Mouse (Mus musculus) liver, embryonic 13.5 days (tissue): Measurements from ENCODE around the gene Eif5a. TPM values are rescaled to one million over a fixed set of nuclear protein-coding genes. Genes with fewer than 3 reads are reported as not detected.
A peak's percentile ranks its signal among the peaks of the same experiment; 100 is the strongest.

Experiments
- ATAC-seq: fragments of 200-750 bp; cut with Nextera tagmentation; 2 replicates; pipeline ENCODE4 v1.8.0; 2017; ENCODE audit warnings: low read depth, mild to moderate bottlenecking, moderate number of reproducible peaks, moderate library complexity
- DNase-seq: peaks from one replicate; pipeline ENCODE4 v3.0.0; 2022
- H3K27ac ChIP-seq: fragments of 300-500 bp; sonication (generic); 2 replicates; pipeline ENCODE4 v1.5.1; 2015; ENCODE audit warnings: moderate library complexity, mild to moderate bottlenecking, inconsistent platforms
- H3K27me3 ChIP-seq: fragments of 300-500 bp; sonication (generic); 2 replicates; pipeline ENCODE4 v1.6.1; 2015; ENCODE audit warnings: mild to moderate bottlenecking, inconsistent platforms
- H3K36me3 ChIP-seq: fragments of 300-500 bp; sonication (generic); 2 replicates; pipeline ENCODE4 v1.6.1; 2015; ENCODE audit warnings: mild to moderate bottlenecking, inconsistent platforms
- H3K4me1 ChIP-seq: fragments of 300-500 bp; sonication (generic); replicated peaks from 2 replicates; pipeline ENCODE4 v1.6.1; 2015; ENCODE audit warnings: inconsistent platforms
- H3K4me2 ChIP-seq: fragments of 300-500 bp; sonication (generic); 2 replicates; pipeline ENCODE4 v1.6.1; 2015; ENCODE audit warnings: inconsistent platforms, mild to moderate bottlenecking, moderate library complexity
- H3K4me3 ChIP-seq: fragments of 300-500 bp; sonication (generic); replicated peaks from 2 replicates; pipeline ENCODE4 v1.5.1; 2015; ENCODE audit warnings: mild to moderate bottlenecking, inconsistent platforms
- H3K9ac ChIP-seq: fragments of 300-500 bp; sonication (generic); 2 replicates; pipeline ENCODE4 v1.6.1; 2015; ENCODE audit warnings: mild to moderate bottlenecking, inconsistent platforms
- H3K9me3 ChIP-seq: fragments of 300-500 bp; sonication (generic); replicated peaks from 2 replicates; pipeline ENCODE4 v1.6.1; 2016; ENCODE audit warnings: inconsistent platforms
- WGBS: fragments of 180-500 bp; shearing (Covaris S2); methylation state at CpG from one replicate; pipeline ENCODE4 v1.1.7; 2015; ENCODE audit not compliant: insufficient replicate concordance; 5-methylcytosine and 5-hydroxymethylcytosine counted together
- polyA plus RNA-seq: library from polyadenylated mRNA; unstranded; fragments of >200 nt; fragmentation: Nextera tagmentation; extraction: Ambion mirVana; gene quantifications from 2 replicates; pipeline ENCODE4 v1.2.1, GENCODE M21; 2015

Gene Eif5a
- polyA plus RNA-seq, 1 experiment from 2014 or later, result 1,847 TPM

DNA sequence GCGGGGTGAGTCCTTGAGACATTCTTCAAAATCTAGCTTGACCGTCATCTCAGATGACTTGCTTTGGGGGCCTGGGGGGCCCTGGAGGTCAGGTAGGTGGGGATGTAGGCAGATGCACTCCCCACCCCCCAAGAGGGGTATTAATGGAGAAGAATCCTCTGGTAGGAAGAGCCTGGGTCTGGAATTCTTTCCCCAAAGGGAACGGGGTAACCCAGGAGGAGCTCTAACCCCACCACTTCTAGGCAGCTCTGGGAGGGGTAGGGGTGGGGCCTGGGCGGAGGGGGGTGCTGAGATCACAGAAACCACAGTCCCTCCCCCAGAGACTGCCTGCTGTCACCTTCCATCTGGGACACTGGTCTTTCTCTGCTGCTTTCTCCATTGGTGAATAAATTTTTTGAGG, 26.5 kb downstream of the Eif5a start, which contains the start of gene Acap1:
Gene Acap1 (minus strand): TSS at position 249 of the 400 bp plus-strand sequence.
- ATAC-seq (peak; percentile 76), DNase-seq (no peak)
- H3K4me2 ChIP-seq, result peak within 1 kb of the TSS; percentile 42
- peak within 1 kb of the TSS; percentile 39; the same call in 1 of the 2 replicates for H3K27ac ChIP-seq
- peak within 1 kb of the TSS; percentile 52 for H3K9ac ChIP-seq
- H3K36me3 ChIP-seq, result no peaks in the 10 kb centered on the region
- WGBS, result 26% methylated on average over 4 of the region's 4 CpGs
- H3K4me1 ChIP-seq, result peaks cover 57% of the 10 kb centered on the region
- H3K9me3 ChIP-seq, result no peaks in the 10 kb centered on the region
- H3K27me3 ChIP-seq, result no peaks in the 10 kb centered on the region; the same call in 1 of the 2 replicates
- H3K4me3 ChIP-seq, result peak within 1 kb of the TSS; percentile 21; the same call in 1 of the 2 replicates

DNA sequence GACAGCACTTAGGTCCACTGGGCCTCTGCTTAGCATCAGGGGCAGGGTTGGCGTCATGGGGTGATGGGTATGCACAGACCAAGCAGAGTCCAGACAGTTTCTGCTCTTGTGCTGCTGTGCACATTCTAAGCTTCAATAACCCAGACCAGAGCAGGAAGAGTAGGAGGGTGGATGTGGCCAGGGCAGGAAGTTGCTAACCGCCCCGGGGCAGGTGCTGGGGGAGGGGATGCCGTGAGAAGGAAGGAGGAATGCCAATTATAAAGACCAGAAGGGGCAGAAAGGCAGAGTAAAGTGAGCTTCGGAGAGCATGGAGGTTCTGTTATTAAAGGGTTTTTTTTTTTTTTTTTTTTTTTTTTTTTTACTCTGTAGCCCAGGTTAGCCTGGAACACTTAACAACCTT, 27.1 kb downstream of the Eif5a start:
- Histone ChIP-seq H3K36me3 (no peaks in the 10 kb centered on the region), H3K9ac (peak overlapping the region; percentile 52; the same call in 1 of the 2 replicates), H3K4me1 (peaks cover 51% of the 10 kb centered on the region), H3K9me3 (no peaks in the 10 kb centered on the region), H3K4me2 (no peak overlapping the region), H3K27me3 (no peaks in the 10 kb centered on the region; the same call in 1 of the 2 replicates), H3K27ac (no peak overlapping the region), H3K4me3 (no peak overlapping the region)
- 21% methylated on average over 5 of the region's 5 CpGs for WGBS
- ATAC-seq (no peak), DNase-seq (no peak)

DNA sequence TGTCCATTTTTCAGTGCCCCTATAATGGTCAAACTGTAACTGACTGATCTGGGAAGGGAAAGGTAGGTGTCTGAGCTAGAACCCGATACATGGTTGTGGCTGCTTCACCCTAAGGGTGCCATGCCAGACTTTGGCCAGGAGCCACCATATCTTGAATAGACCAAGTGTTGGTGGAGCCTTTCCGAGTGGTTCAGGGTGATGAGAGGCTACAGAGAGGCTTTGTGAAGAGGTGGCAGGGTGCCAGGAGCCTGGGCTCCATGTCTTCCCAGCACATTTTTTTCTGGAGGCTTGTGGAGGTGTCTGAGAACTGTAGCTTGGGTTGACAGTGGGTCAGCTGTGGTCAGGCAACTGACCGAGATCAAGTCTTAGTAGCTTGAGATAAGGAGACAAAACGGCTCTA, 30.3 kb downstream of the Eif5a start:
- H3K9ac ChIP-seq, result peak overlapping the region; percentile 17; the same call in 1 of the 2 replicates

DNA sequence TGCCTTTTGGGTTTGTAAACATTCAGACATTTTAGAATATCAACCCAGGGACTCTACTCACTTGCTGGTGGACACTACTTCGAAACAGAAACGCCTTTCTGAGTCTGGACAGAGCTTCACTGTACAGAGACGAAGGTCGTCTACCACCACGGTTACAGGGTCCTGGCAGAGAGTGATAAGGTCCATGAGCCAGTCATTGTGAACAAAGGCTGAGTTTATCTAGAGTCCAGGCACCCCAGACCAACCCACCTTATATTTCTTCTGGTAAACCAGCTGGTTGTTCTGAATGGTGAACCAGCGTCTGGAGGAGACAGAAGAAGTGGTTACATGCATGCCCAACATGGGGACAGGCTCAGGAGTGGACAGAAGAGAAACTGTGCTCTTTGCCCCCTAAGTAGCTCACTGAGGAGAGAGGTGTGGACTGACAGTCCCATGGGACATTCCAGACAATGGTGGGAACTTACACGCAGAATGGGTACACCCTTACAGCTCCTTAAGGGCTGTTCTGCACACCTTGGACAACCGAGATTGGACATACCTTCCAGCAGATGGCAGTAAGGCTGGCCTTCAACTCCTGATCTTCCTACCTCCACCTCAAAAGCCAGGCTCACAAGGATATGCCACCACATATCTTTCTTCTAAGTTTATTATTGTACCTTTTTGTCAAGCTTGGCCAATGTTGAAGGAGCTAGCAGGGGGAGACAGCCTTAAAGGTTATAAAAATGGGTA, 34.7 kb downstream of the Eif5a start:
- 14% methylated on average over 8 of the region's 8 CpGs for WGBS
- Histone ChIP-seq H3K4me2 (peak overlapping the region; percentile 41), H3K4me1 (peaks cover 66% of the 10 kb centered on the region), H3K9ac (peak overlapping the region; percentile 45), H3K27ac (peak overlapping the region; percentile 72), H3K9me3 (no peaks in the 10 kb centered on the region), H3K4me3 (no peak overlapping the region), H3K36me3 (no peaks in the 10 kb centered on the region), H3K27me3 (no peaks in the 10 kb centered on the region)
- peak; percentile 89 for ATAC-seq
- peak; percentile 62 for DNase-seq

More for the DNA sequence above, 30.3 kb downstream of the Eif5a start:
- 40% methylated on average over 4 of the region's 4 CpGs for WGBS
- Histone ChIP-seq H3K27me3 (no peaks in the 10 kb centered on the region), H3K4me2 (no peak overlapping the region), H3K9me3 (no peaks in the 10 kb centered on the region), H3K4me1 (peaks cover 56% of the 10 kb centered on the region), H3K36me3 (no peaks in the 10 kb centered on the region), H3K4me3 (no peak overlapping the region), H3K27ac (no peak overlapping the region)
- no peak for ATAC-seq
- DNase-seq, result no peak

DNA sequence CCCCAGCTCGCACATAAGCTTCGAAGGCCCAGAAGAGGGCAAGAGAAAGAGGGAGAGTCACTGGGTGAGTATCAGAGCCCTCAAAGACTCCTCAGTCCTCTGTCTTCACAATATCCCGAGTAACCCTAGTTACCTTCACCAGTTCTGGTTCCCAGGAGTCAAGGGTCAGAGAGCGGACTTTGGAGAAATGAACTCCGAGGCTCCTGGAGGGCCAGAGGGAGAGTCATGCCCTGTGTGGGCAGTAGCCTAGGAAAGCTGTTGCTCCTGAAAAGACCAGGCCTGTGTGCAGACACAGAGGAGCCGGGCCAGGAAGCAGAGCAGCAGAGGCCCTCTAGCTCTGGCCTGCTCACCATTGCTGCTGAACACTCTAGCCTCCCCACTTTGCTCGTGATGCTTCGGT, 37.1 kb downstream of the Eif5a start:
- H3K27me3 ChIP-seq, result 0 out of 2 replicates have a peak, but pooled peaks cover 4% of the 10 kb centered on the region
- no peak overlapping the region for H3K4me3 ChIP-seq
- no peaks in the 10 kb centered on the region for H3K36me3 ChIP-seq
- WGBS, result 78% methylated on average over 8 of the region's 8 CpGs
- H3K4me2 ChIP-seq, result no peak overlapping the region
- peak overlapping the region; percentile 20; the same call in 1 of the 2 replicates for H3K9ac ChIP-seq
- peaks cover 77% of the 10 kb centered on the region for H3K4me1 ChIP-seq
- no peak for DNase-seq
- no peak for ATAC-seq
- H3K27ac ChIP-seq, result peak overlapping the region; percentile 56
- H3K9me3 ChIP-seq, result no peaks in the 10 kb centered on the region

DNA sequence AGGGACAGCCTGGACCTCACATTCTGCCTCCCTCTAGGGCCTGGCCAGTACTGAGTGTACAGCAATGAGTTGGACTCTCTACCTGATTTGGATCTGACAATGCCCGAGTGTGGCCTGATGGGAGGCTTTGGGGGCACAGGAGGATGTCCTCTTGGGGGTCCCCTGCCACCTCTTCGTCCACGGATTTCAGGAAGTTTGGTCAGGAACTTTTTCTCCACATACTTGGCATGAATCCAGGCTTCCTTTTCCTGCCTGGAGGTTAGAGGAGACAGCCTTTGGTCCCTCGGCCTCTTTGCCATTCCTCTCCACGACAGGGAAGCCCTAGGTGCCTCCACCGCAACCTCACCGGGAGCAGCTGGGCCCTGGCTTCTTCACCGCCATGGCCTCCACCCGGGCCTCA, 37.5 kb downstream of the Eif5a start:
- DNase-seq (no peak), ATAC-seq (no peak)
- H3K27me3 ChIP-seq, result 0 out of 2 replicates have a peak, but pooled peaks cover 4% of the 10 kb centered on the region
- no peaks in the 10 kb centered on the region for H3K9me3 ChIP-seq
- no peak overlapping the region for H3K4me2 ChIP-seq
- no peaks in the 10 kb centered on the region for H3K36me3 ChIP-seq
- H3K9ac ChIP-seq, result 0 out of 2 replicates have a peak overlapping the region, but pooled peaks have one; percentile 20
- H3K4me3 ChIP-seq, result no peak overlapping the region
- peaks cover 81% of the 10 kb centered on the region for H3K4me1 ChIP-seq
- WGBS, result 70% methylated on average over 9 of the region's 9 CpGs
- peak overlapping the region; percentile 56 for H3K27ac ChIP-seq

DNA sequence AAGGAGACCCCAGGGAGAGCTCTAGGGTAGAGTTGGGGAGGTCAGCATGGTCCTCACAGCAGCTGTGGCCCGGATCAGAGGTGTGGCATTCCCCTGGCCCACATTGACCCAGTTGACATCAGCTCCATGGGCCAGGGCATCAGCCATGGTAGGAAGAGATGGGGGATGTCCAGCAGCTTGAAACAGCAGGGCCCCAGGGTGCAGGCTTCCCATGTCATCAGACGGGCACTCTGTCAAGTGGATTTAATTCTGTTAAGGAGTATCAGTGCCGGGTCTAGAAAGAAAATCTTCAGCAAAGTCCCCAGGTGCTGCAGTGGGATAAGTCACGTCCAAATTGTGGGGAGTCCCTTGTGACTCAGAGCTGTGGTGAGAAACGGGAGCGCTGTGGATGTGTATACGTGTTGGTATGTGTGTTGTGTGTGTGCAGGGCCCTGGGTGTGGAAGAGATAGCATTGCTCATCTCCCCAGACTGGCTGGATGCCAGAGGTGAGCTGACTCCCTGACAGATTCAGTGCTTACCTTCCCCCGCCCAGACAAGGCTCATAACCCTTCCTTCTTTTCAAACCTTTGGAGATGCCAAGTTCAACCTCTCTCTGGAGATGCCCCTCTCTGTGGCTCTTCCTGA, 38.1 kb downstream of the Eif5a start:
- ATAC-seq (no peak), DNase-seq (no peak)
- H3K4me2 ChIP-seq, result no peak overlapping the region
- no peak overlapping the region for H3K9ac ChIP-seq
- H3K9me3 ChIP-seq, result no peaks in the 10 kb centered on the region
- no peaks in the 10 kb centered on the region for H3K36me3 ChIP-seq
- peaks cover 87% of the 10 kb centered on the region for H3K4me1 ChIP-seq
- H3K27ac ChIP-seq, result no peak overlapping the region
- 0 out of 2 replicates have a peak, but pooled peaks cover 4% of the 10 kb centered on the region for H3K27me3 ChIP-seq
- 79% methylated on average over 8 of the region's 8 CpGs for WGBS
- no peak overlapping the region for H3K4me3 ChIP-seq

DNA sequence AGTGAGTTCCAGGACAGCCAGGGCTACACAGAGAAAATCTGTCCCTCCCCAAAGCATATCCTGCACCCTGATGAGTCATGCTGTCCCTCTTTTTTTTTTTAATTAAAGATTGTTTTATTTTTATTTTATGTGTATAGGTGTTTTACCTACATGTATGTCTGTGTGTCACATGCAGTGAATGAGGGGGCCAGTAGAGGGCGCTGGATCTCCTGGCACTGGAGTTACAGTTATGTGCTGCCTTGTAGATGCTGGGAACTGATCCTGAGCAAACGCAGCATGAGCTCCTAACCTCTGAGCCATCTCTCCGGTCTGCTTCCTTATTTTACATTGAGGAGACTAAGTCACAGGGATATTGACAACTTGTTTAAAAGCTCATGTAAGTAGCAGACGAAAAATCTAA, 38.7 kb downstream of the Eif5a start:
- Histone ChIP-seq H3K4me3 (no peak overlapping the region), H3K4me2 (no peak overlapping the region), H3K27ac (no peak overlapping the region), H3K9ac (no peak overlapping the region), H3K9me3 (no peaks in the 10 kb centered on the region), H3K4me1 (peaks cover 88% of the 10 kb centered on the region), H3K36me3 (no peaks in the 10 kb centered on the region), H3K27me3 (0 out of 2 replicates have a peak, but pooled peaks cover 4% of the 10 kb centered on the region)
- DNase-seq (no peak), ATAC-seq (no peak)
- WGBS, result 63% methylated on average over 4 of the region's 4 CpGs

DNA sequence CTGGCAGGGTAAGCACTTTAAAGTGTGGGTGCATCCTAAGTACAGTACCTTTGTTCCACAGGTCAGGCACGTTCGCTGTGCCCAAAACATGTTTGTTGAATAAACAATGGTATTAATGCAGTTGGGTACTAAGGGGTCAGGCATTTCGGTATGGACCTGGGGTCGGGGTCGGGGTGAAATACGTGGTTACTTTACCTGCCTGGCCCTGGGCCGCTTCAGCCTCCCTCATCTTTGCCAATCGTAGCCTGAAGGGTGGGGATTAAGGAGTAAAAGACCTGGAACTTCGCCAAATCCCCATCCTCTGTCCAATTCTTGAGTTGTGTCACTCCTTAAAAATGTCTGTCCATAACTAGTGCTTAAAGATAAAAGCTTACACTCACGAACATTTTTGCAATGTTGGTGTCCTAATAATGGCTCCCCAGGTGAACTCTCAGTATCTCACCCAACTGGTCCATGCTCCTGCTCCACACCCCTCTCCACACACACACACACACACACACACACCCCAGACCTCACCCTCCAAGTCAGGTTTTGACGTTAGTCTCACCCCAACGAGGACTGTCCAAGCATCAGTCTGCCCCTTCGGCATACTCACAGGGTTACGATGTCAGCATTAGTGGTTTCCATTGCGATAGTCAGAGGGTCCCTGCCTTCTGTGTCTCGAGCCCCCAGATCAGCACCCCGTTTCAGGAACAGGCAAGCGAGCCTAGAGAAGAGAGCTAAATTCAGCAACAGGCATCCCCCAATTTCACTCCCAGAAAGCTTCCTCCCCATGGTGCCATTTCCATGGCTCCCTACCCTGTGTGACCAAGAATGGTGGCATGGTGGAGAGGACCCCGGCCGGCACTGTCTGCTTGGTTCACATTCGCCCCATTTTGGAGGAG, 39.7 kb downstream of the Eif5a start:
- peak overlapping the region; percentile 85 for H3K27ac ChIP-seq
- H3K27me3 ChIP-seq, result 0 out of 2 replicates have a peak, but pooled peaks cover 4% of the 10 kb centered on the region
- DNase-seq, result no peak
- H3K9me3 ChIP-seq, result no peaks in the 10 kb centered on the region
- no peaks in the 10 kb centered on the region for H3K36me3 ChIP-seq
- peak overlapping the region; percentile 97 for H3K4me2 ChIP-seq
- H3K4me3 ChIP-seq, result peak overlapping the region; percentile 66
- peak overlapping the region; percentile 75 for H3K9ac ChIP-seq
- ATAC-seq, result no peak
- peaks cover 88% of the 10 kb centered on the region for H3K4me1 ChIP-seq
- 69% methylated on average over 21 of the region's 21 CpGs for WGBS

DNA sequence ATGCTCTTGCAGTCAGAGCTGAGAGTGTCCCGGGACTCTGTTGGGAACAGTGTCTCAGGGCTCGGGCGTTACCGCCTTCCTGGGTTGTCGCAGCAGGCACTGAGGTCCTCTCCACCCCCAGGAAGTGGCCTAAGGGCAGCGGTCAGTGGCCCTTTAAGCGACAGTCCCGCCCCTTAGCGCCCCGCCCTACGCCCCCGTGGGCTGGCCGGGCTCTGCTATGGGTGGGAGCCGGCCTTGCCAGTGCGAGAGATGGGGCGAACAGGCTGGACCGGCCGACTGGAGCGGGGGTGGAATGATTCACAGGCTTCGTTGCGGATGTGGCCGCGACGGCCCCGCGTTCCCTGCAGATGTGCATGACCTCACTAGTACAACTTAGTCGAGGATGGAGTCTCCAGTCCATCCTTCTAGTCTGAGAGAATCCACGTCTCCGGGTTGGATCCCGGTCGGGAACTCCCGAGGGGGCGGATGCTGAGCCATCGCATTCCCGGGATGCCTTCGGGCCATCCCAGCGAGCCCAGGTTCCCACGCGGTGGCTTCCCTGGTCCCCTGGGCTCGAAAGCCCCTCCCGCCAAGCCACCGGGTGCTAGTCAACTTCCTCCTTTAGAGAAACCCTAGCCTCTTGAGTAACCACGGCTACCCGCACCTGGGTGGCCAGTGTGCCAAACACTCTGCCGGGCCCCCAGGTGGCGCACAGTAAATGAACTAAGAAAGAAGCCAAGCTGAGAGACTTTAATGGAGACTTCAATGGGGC, 40.7 kb downstream of the Eif5a start, which contains the start of gene Kctd11:
Gene Kctd11 (minus strand): TSS at position 554 of the 751 bp plus-strand sequence.
- H3K9me3 ChIP-seq, result no peaks in the 10 kb centered on the region
- DNase-seq (peak; percentile 78), ATAC-seq (peak; percentile 77)
- H3K4me1 ChIP-seq, result peaks cover 88% of the 10 kb centered on the region
- H3K4me2 ChIP-seq, result peak within 1 kb of the TSS; percentile 97
- H3K4me3 ChIP-seq, result peak within 1 kb of the TSS; percentile 66
- H3K9ac ChIP-seq, result peak within 1 kb of the TSS; percentile 75
- WGBS, result under 1% methylated on average over 46 of the region's 46 CpGs
- peak within 1 kb of the TSS; percentile 85 for H3K27ac ChIP-seq
- 0 out of 2 replicates have a peak, but pooled peaks cover 4% of the 10 kb centered on the region for H3K27me3 ChIP-seq
- no peaks in the 10 kb centered on the region for H3K36me3 ChIP-seq
